Mouse (Mus musculus): ENCODE measurements around the gene Gm7980. TPM values are rescaled to one million over a fixed set of nuclear protein-coding genes. Genes with fewer than 3 reads are reported as not detected.
"Not testable (repeated sequence)": the region's sequence is repeated elsewhere in the genome, so short reads cannot be mapped to it uniquely, and the experiment has no call there.

The Gm7980 gene
- not detected for total RNA-seq (2021)
- long read RNA-seq, experiment 1, result 0 reads
- long read RNA-seq, experiment 2, result 0 reads

GRCm38 (mm10) chr14:41907190-41907589 is at the start of gene Gm7980:
Gene Gm7980 (minus strand): TSS chr14:41907290.
- DNase-seq (ENCODE audit: extremely low spot score in 1 of 2, low spot score in 2 of 2); intact Hi-C loops (cut with DNase I); H3K27ac ChIP-seq; H3K4me3 ChIP-seq: not testable (repeated sequence)

- H3K27ac ChIP-seq; DNase-seq (ENCODE audit: extremely low spot score in 1 of 2, low spot score in 2 of 2); H3K4me3 ChIP-seq; intact Hi-C loops (cut with DNase I): not testable (repeated sequence)
Measured at GRCm38 (mm10) chr14:41943695-41944094, 36.6 kb upstream of the Gm7980 start, which contains the start of gene 1700024B05Rik. Gene 1700024B05Rik (plus strand): TSS chr14:41943995.

- H3K27ac ChIP-seq; intact Hi-C loops (cut with DNase I); DNase-seq (ENCODE audit: extremely low spot score in 1 of 2, low spot score in 2 of 2); H3K4me3 ChIP-seq: not testable (repeated sequence)
Measured at GRCm38 (mm10) chr14:41924649-41925048, 17.6 kb upstream of the Gm7980 start, which contains the start of gene 1700049E17Rik1. Gene 1700049E17Rik1 (plus strand): TSS chr14:41924949.

Other genes with a start within 250 kb of the Gm7980 start
- gene Gm8068, start 205.4 kb downstream of the Gm7980 start, total RNA-seq (2021), result not detected
- not detected for gene Gm7929, start 156.7 kb downstream of the Gm7980 start, total RNA-seq (2021)
- not detected for gene Gm47189, start 134.8 kb downstream of the Gm7980 start, total RNA-seq (2021)
- gene 1700049E17Rik1, start 17.7 kb upstream of the Gm7980 start, total RNA-seq (2021), result not detected
- not detected for gene 1700024B05Rik, start 36.7 kb upstream of the Gm7980 start, total RNA-seq (2021)
- not detected for gene Gm6401, start 60.6 kb upstream of the Gm7980 start, total RNA-seq (2021)
- gene Gm3543, start 76.0 kb upstream of the Gm7980 start, total RNA-seq (2021), result 1 to 10 TPM; 1.8 to 1.9 TPM
- gene Gm7951, start 210.1 kb upstream of the Gm7980 start, total RNA-seq (2021), result not detected

All from left cerebral cortex, adult 2 months (tissue).